Mouse (Mus musculus) olfactory bulb, adult 2 months (tissue): Measurements from ENCODE around the gene Fndc3b.

Source experiments
- CTCF ChIP-seq: fragments of 200-500 bp; IDR thresholded peaks from 2 replicates; pipeline ENCODE4 v1.5.1; 2012; ENCODE audit warnings: low read depth, mild to moderate bottlenecking, low read length, moderate library complexity; ENCODE audit not compliant: insufficient read depth
- POLR2A ChIP-seq: fragments of 200-500 bp; IDR thresholded peaks from 2 replicates; pipeline ENCODE4 v1.6.1; 2012; ENCODE audit warnings: mild to moderate bottlenecking, low read depth, low read length, moderate library complexity; ENCODE audit not compliant: insufficient read depth

DNA sequence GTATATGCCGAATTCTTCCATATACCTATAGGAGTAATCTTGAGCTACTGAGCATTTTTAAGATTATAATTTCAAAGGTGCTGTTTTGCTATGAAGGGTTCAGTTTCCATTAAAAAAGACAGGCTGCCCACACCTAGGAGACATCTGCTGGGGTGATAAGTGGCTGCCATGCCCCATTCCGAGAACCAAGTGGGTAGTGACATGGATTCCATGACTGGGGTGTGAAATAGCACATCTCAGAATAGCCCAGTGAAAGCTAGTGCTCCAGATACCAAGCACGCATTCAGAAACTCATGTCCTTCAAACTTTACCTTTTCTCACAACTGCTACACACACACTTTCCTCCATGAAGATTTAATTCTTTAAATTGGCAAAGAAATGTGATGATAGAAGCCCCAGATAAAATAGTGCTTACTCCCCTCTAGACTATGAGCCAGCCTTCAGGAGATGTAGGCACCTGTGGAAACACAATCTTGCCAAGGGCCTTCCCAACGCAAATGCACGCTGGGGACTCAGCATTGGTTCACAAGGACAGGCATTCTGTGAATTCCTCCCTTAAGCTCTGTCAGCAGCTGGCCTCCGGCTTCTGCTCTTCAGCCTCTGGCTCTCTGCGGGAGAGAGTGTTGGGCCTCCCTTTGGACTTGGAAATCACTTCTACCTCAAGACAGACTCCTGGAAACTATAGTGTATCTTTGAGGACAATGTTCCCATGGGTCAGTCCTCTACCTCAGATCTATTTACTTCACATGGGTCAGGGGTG is 207.6 kb downstream of the Fndc3b start:
- TF ChIP-seq POLR2A (no peak), CTCF (no peak)
